Mouse (Mus musculus) MEL (cell line): ENCODE data around the gene Cavin4.

Source experiments
- CHD1 ChIP-seq: IDR thresholded peaks from 2 replicates; pipeline ENCODE4 v1.6.1; 2012; ENCODE audit warnings: low read depth, mild to moderate bottlenecking, inconsistent platforms, low read length, improper control_type of control experiment
- CTCF ChIP-seq, 3 experiments: IDR thresholded peaks in 2 of 3; conservative IDR thresholded peaks in 1 of 3; 2 replicates each; pipeline ENCODE4 v1.5.1; 2011 to 2012; ENCODE audit warnings: low read length in 3 of 3, low read depth in 2 of 3, mild to moderate bottlenecking in 2 of 3, improper control_type of control experiment in 1 of 3, inconsistent platforms in 1 of 3, mixed read lengths in 1 of 3, moderate library complexity in 1 of 3; ENCODE audit not compliant: control insufficient read depth in 1 of 3, insufficient read depth in 1 of 3, poor library complexity in 1 of 3, severe bottlenecking in 1 of 3
- MAZ ChIP-seq: IDR thresholded peaks from 2 replicates; pipeline ENCODE4 v1.6.1; 2012; ENCODE audit warnings: low read depth, mild to moderate bottlenecking, inconsistent platforms, low read length, improper control_type of control experiment
- POLR2A ChIP-seq, 2 experiments: IDR thresholded peaks; 2 replicates each; pipeline ENCODE4 v1.6.1; 2011 to 2012; ENCODE audit warnings: low read length in 2 of 2, mild to moderate bottlenecking in 2 of 2, control low read depth in 1 of 2, improper control_type of control experiment in 1 of 2, low read depth in 1 of 2, moderate library complexity in 1 of 2; ENCODE audit not compliant: control insufficient read depth in 1 of 2, insufficient read depth in 1 of 2, poor library complexity in 1 of 2

DNA sequence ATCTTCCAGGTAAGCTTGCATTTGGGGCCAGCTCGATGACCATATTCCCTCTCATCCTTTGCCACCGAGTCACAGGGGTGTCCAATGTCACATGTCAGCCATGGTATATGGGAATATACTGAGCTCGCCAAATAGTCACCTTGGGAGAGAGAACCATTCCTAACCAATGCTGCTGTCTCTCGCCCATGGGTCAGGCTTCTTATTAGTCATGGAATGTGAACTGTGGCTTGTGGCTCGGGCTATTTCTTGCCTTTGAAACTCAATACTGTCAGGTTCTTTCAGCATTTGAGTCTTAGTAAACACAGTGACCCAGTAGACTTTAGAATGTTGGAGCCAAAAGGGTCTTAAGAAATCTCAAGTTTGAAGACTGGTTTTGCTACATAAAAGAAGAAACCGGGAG is 707 bp downstream of the Cavin4 start:
- TF ChIP-seq POLR2A (IDR thresholded peaks at IDR 0.05; ENCODE audit: control insufficient read depth in 1 of 2, insufficient read depth in 1 of 2, low read depth in 1 of 2, low read length in 2 of 2, poor library complexity in 1 of 2) (no peak), CHD1 (no peak), CTCF (IDR thresholded peaks at IDR 0.05 in 2 of 3, conservative IDR thresholded peaks at IDR 0.05 in 1 of 3; ENCODE audit: control insufficient read depth in 1 of 3, insufficient read depth in 1 of 3, low read depth in 2 of 3, low read length in 3 of 3, poor library complexity in 1 of 3, severe bottlenecking in 1 of 3) (no peak), MAZ (no peak)
